Mouse (Mus musculus): Measurements from ENCODE around the gene Rhod. TPM values are rescaled to one million over a fixed set of nuclear protein-coding genes. Genes with fewer than 3 reads are reported as not detected.
"Not testable (repeated sequence)": the region's sequence is repeated elsewhere in the genome, so short reads cannot be mapped to it uniquely, and the experiment has no call there.

The Rhod gene
- 1 to 10 TPM; 5.1 to 6.7 (median 5.8) TPM for total RNA-seq (2022)

- peak; percentile 36 for DNase-seq (ENCODE audit: low spot score)
These were observed at the start of gene Rhod for GRCm38 (mm10) chr19:4439161-4439801. Rhod (minus strand) TSS chr19:4439432.

GRCm38 (mm10) chr19:4487877-4488276 is 48.6 kb upstream of the Rhod start:
- DNase-seq (ENCODE audit: low spot score): no peak

- DNase-seq (ENCODE audit: low spot score): no peak
These were observed 45.8 kb upstream of the Rhod start for GRCm38 (mm10) chr19:4485006-4485405.

- peak; percentile 30 for DNase-seq (ENCODE audit: low spot score)
These were observed 43.1 kb upstream of the Rhod start for GRCm38 (mm10) chr19:4482111-4482859.

- no peak for DNase-seq (ENCODE audit: low spot score)
These were observed 42.1 kb upstream of the Rhod start for GRCm38 (mm10) chr19:4481326-4481725.

GRCm38 (mm10) chr19:4480041-4480440 is 40.8 kb upstream of the Rhod start:
- DNase-seq (ENCODE audit: low spot score): no peak

- no peak for DNase-seq (ENCODE audit: low spot score)
These were observed 38.9 kb upstream of the Rhod start for GRCm38 (mm10) chr19:4478190-4478516.

GRCm38 (mm10) chr19:4477345-4478189 is 38.3 kb upstream of the Rhod start, which contains the start of gene Syt12:
Syt12 (minus strand) TSS chr19:4477447.
- peak; percentile 20 for DNase-seq (ENCODE audit: low spot score)

GRCm38 (mm10) chr19:4476601-4477257 is 37.5 kb upstream of the Rhod start:
- DNase-seq (ENCODE audit: low spot score): no peak

- no peak for DNase-seq (ENCODE audit: low spot score)
These were observed 36.1 kb upstream of the Rhod start for GRCm38 (mm10) chr19:4475224-4475925.

- DNase-seq (ENCODE audit: low spot score): no peak
These were observed 35.5 kb upstream of the Rhod start for GRCm38 (mm10) chr19:4474739-4475138.

- no peak for DNase-seq (ENCODE audit: low spot score)
These were observed 34.3 kb upstream of the Rhod start for GRCm38 (mm10) chr19:4473549-4473948.

- no peak for DNase-seq (ENCODE audit: low spot score)
These were observed 29.1 kb upstream of the Rhod start for GRCm38 (mm10) chr19:4468363-4468762.

GRCm38 (mm10) chr19:4464666-4465065 is 25.4 kb upstream of the Rhod start:
- DNase-seq (ENCODE audit: low spot score): no peak

- no peak for DNase-seq (ENCODE audit: low spot score)
These were observed 22.7 kb upstream of the Rhod start for GRCm38 (mm10) chr19:4461981-4462380.

GRCm38 (mm10) chr19:4456227-4456626 is 17.0 kb upstream of the Rhod start:
- DNase-seq (ENCODE audit: low spot score): peak; percentile 44

GRCm38 (mm10) chr19:4455071-4455800 is 16.0 kb upstream of the Rhod start:
- DNase-seq (ENCODE audit: low spot score): no peak

GRCm38 (mm10) chr19:4454040-4454439 is 14.8 kb upstream of the Rhod start:
- DNase-seq (ENCODE audit: low spot score): not testable (repeated sequence)

- no peak for DNase-seq (ENCODE audit: low spot score)
These were observed 13.3 kb upstream of the Rhod start for GRCm38 (mm10) chr19:4452525-4452924.

GRCm38 (mm10) chr19:4451965-4452364 is 12.7 kb upstream of the Rhod start:
- DNase-seq (ENCODE audit: low spot score): no peak

Data from heart, adult 8-10 months (tissue).